Mouse (Mus musculus): ENCODE measurements at regions not wholly inside any gene's neighbourhood (a gene's known extent, or its start where the extent isn't known, plus 50 kb on each side); places are given as distances from the start of the nearest gene placed in this dataset.

- DNase-seq (ENCODE audit: low spot score in 2 of 2): no peak
These were observed 198.5 kb downstream of the Dusp6 start for GRCm38 (mm10) chr10:99461446-99461966.

GRCm38 (mm10) chr10:99466695-99467094 lies 203.7 kb downstream of the Dusp6 start:
- DNase-seq (ENCODE audit: low spot score in 2 of 2): no peak

DNA sequence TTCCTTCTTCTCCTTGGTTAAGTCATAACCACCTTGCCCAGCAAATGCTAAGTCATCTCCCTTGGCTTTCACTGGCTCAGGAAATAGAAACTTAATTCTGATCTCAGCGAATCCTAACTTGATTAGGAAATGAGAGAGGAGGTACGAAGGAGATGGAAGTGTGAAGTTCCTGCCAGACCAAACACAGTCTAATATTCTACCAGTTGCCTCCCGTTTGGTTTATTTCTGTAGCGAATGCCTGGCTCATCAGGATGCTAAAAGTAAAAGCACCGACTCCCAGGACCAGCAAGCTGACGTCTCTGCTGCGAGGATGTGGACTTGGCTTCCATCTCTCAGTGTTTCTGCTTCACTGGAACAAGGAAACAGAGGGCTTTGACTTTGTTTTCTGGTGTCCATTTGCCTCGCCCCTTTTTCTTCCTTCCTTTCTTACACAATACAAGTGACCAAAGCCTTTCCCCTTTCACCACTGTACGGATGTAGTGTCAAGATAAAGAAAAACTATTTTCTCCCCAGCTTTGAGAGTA lies 204.3 kb downstream of the Dusp6 start:
- DNase-seq (ENCODE audit: low spot score in 2 of 2): no peak

GRCm38 (mm10) chr10:99468971-99469370 lies 205.9 kb downstream of the Dusp6 start:
- DNase-seq (ENCODE audit: low spot score in 2 of 2): no peak

GRCm38 (mm10) chr10:99471832-99472497 lies 208.9 kb downstream of the Dusp6 start:
- no peak for DNase-seq (ENCODE audit: low spot score in 2 of 2)

DNA sequence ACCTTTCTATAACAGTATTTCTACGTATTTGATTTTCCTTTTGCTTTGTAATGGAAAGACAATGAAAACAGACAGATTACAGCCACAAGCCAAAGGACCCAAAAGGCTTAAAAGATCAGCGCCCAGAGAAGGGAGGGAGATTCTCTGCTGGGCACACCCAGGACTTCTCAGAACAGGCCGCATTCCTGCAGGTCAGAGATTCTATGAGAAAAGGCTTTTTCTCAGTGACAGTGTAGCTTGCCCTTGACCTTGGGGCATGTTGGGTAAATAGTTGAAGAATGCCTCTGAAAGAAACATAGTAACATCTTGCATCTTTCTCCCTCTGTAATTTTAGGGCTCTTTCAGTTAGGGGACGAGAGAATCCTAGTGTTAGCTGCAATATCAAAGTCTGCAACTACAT lies 209.8 kb downstream of the Dusp6 start:
- no peak for DNase-seq (ENCODE audit: low spot score in 2 of 2)

DNA sequence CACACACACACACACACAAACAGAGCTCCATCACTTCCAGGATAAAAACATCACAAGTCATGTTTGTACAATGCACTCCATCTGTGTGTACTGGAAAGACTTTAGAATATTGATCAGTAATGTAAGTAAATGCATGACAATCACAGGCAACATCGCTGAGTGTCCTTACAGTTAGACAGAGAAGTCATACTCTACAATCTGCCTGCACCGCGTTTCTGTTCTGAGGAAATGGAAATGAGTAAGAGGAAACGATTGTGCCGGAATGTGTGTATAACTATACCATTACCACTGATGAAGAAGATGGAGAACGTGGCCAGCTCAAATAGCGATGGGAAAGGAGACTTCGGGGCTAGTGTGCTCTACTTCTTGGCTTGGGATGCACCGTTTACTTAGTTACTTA lies 210.7 kb downstream of the Dusp6 start:
- DNase-seq (ENCODE audit: low spot score in 2 of 2): no peak

- DNase-seq (ENCODE audit: low spot score in 2 of 2): no peak
These were observed 211.5 kb downstream of the Dusp6 start for GRCm38 (mm10) chr10:99474546-99474945.

- DNase-seq (ENCODE audit: low spot score in 2 of 2): no peak
These were observed 213.2 kb downstream of the Dusp6 start for GRCm38 (mm10) chr10:99476214-99476613.

DNA sequence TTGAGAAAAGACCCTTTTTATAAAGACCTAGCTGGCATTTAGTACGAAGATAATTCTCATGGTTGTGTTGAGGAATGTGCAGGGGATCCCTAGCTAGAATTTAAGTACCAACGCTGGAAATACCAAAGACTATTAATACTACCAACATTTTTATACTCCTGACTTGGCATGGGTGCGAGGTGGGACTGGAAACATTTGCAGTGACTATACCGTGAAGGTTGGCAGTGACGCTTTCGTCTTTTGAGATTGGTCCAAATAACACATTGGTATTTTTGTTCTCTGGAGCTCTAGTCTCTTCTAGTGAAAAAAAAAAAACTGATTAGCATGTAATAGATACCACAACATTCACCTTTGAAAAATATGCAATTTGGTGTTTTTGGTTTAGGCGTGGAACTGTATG lies 213.7 kb downstream of the Dusp6 start:
- DNase-seq (ENCODE audit: low spot score in 2 of 2): peak in 1 of 2 experiments; percentile 64

DNA sequence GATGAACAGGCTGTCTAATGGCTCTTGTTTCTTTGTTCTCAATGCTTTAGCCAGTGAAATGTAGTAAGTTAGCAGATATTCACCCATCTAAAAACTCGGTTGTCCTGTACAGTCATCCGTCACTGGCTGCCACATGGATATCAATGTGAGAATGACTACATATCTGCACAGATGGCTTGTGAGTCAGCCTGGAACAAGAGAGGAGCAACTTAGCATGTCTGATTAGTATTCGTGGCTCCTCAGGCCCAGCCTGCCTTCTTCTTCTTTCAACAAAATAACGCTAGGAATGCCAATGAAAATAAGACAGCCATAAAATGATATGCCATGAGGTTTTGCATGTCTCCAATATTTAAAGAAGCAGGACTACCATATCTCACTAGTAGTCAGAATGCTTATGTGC lies 217.5 kb downstream of the Dusp6 start:
- peak in 1 of 2 experiments; percentile 76 for DNase-seq (ENCODE audit: low spot score in 2 of 2)

GRCm38 (mm10) chr10:99482009-99482408 lies 219.0 kb downstream of the Dusp6 start:
- DNase-seq (ENCODE audit: low spot score in 2 of 2): no peak

- peak in 1 of 2 experiments; percentile 29 for DNase-seq (ENCODE audit: low spot score in 2 of 2)
These were observed 225.4 kb downstream of the Dusp6 start for GRCm38 (mm10) chr10:99488195-99489080.

DNA sequence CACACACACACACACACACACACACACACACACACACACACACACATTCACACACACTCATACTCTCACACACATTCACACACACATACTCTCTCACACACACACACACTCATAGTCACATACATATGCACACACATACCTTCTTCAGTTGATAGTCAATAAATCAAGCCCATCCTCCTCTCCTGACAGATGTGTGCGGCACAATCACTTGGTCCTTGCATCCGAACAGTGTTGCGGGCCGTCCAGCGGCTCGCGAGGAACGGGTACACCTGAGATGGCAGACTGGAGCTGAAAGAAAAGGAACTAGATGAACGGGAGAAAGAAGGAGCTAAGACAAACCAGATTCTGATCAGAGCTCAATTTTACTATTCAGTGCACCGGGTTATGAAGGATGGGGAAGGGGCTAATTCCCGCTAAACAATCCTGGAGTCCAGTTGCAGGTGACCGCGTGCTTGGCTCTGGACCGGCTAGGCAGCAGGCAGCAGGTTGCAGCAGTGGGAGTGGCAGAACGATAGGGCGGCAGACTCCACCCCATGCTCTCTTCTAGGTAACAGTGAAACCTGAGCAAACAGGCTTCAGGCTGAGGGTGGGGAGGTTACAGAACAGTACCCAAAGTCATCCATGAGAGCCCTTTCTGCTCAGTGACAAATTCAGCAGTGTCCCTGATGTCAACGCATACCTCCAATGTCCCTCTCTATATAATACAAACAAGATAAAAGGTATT lies 247.8 kb downstream of the Csl start:
- DNase-seq (ENCODE audit: low spot score in 2 of 2): no peak

- DNase-seq (ENCODE audit: low spot score in 2 of 2): no peak
These were observed 241.5 kb downstream of the Csl start for GRCm38 (mm10) chr10:99517944-99518343.

- peak; percentile 30 to 49 for DNase-seq (ENCODE audit: low spot score in 2 of 2)
These were observed 240.0 kb downstream of the Csl start for GRCm38 (mm10) chr10:99519479-99519878.

- no peak for DNase-seq (ENCODE audit: low spot score in 2 of 2)
These were observed 235.6 kb downstream of the Csl start for GRCm38 (mm10) chr10:99523817-99524216.

- peak in 1 of 2 experiments; percentile 44 for DNase-seq (ENCODE audit: low spot score in 2 of 2)
These were observed 234.9 kb downstream of the Csl start for GRCm38 (mm10) chr10:99524273-99525212.

DNA sequence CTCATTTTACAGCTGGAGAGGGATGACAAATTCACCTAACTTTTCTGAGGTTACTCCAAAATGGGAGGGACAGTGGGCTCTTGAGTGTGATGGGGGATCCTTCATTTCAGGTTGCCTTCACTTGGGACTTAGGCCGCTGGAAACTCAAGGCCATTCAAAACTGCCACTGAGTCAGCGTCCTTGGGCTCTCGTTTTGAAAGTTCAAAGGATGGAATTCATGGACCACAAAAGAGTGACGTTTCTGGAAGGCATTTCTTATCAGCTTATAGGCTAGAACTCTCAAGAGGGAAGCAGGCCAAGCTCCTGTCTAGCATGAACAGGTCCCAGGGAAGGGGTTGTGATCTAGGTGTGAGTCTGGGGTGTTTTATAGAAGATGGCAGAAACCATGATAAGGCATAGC lies 233.3 kb downstream of the Csl start:
- DNase-seq (ENCODE audit: low spot score in 2 of 2): no peak

DNA sequence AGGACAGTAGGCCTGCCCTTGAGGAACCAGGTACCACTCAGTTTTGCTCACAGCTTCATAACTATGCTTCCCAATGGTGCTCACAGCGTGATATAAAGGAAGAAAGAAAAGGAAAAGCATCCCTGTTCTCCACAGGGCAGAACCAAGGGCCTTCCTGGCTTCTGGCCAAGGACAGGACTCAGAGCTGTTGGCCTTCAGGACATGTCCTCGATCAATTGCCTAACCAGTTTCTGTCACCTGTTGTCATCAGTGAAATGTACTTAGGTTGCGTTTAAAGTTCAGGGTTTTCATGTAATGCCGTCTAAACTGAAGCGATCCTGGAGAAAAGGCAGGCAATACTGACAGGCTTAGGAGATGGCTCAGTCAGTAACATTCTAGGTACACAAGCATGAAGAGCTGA lies 232.9 kb downstream of the Csl start:
- no peak for DNase-seq (ENCODE audit: low spot score in 2 of 2)

GRCm38 (mm10) chr10:99531104-99531503 lies 228.4 kb downstream of the Csl start:
- DNase-seq (ENCODE audit: low spot score in 2 of 2): no peak

All from left cerebral cortex, adult 9 months (tissue).